Mouse (Mus musculus): ENCODE measurements at regions not wholly inside any gene's neighbourhood (a gene's known extent, or its start where the extent isn't known, plus 50 kb on each side); places are given as distances from the start of the nearest gene placed in this dataset.

GRCm38 (mm10) chr17:64991262-64991661, 155.4 kb upstream of the 4930583I09Rik start:
- Histone ChIP-seq H3K36me3 (replicated peaks) (no peaks in the 10 kb centered on the region), H3K27me3 (replicated peaks; ENCODE audit: low read depth, poor library complexity, severe bottlenecking) (no peaks in the 10 kb centered on the region), H3K9me3 (peaks cover 5% of the 10 kb centered on the region; the same call in 1 of the 2 replicates), H3K4me3 (no peak overlapping the region), H3K27ac (replicated peaks) (no peak overlapping the region), H3K4me1 (no peaks in the 10 kb centered on the region)
- 87% methylated on average over 3 of the region's 3 CpGs for WGBS
- no peak for DNase-seq (ENCODE audit: low spot score)

- WGBS, result 72% methylated on average over 14 of the region's 14 CpGs
- DNase-seq (ENCODE audit: low spot score), result no peak
- no peaks in the 10 kb centered on the region for H3K36me3 ChIP-seq (replicated peaks)
Observed at GRCm38 (mm10) chr17:64984276-64985011, 148.6 kb upstream of the 4930583I09Rik start.

GRCm38 (mm10) chr17:64983480-64983879, 147.6 kb upstream of the 4930583I09Rik start:
- H3K4me1 ChIP-seq, result no peaks in the 10 kb centered on the region; the same call in 1 of the 2 replicates
- H3K4me3 ChIP-seq, result no peak overlapping the region
- no peak overlapping the region for H3K27ac ChIP-seq (replicated peaks)
- DNase-seq (ENCODE audit: low spot score), result no peak
- H3K9me3 ChIP-seq, result no peaks in the 10 kb centered on the region
- 66% methylated on average over 2 of the region's 2 CpGs for WGBS
- no peaks in the 10 kb centered on the region for H3K36me3 ChIP-seq (replicated peaks)
- no peaks in the 10 kb centered on the region for H3K27me3 ChIP-seq (replicated peaks; ENCODE audit: low read depth, poor library complexity, severe bottlenecking)

More at GRCm38 (mm10) chr17:64984276-64985011, 148.6 kb upstream of the 4930583I09Rik start:
- Histone ChIP-seq H3K27me3 (replicated peaks; ENCODE audit: low read depth, poor library complexity, severe bottlenecking) (no peaks in the 10 kb centered on the region), H3K9me3 (no peaks in the 10 kb centered on the region), H3K4me1 (no peaks in the 10 kb centered on the region; the same call in 1 of the 2 replicates), H3K4me3 (no peak overlapping the region), H3K27ac (replicated peaks) (no peak overlapping the region)

- 84% methylated on average over 4 of the region's 4 CpGs for WGBS
- no peaks in the 10 kb centered on the region for H3K4me1 ChIP-seq
- no peaks in the 10 kb centered on the region for H3K9me3 ChIP-seq
- H3K4me3 ChIP-seq, result no peak overlapping the region
- no peaks in the 10 kb centered on the region for H3K27me3 ChIP-seq (replicated peaks; ENCODE audit: low read depth, poor library complexity, severe bottlenecking)
- no peak for DNase-seq (ENCODE audit: low spot score)
- H3K27ac ChIP-seq (replicated peaks), result no peak overlapping the region
- H3K36me3 ChIP-seq (replicated peaks), result no peaks in the 10 kb centered on the region
Observed at GRCm38 (mm10) chr17:64964153-64964552, 128.3 kb upstream of the 4930583I09Rik start.

DNA sequence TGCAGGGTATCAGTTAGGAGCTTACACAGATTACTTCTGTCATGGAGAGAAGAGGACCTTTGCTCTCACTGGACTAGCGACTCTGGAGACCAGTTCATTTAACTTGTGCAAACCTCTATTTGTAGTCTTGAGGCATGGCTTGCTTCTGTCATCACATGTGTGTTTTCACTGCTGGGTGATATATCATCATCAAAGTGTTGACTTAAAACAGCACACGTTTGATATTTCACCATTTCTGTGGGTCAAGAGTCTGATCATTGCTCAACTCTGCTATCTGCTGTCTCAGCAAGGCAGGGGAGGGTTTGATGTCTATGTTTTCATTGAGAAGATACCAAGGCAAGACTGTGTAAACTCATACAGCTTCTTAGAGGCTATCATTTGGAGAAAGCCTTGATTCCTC, 126.0 kb upstream of the 4930583I09Rik start:
- no peak for DNase-seq (ENCODE audit: low spot score)
- Histone ChIP-seq H3K4me3 (no peak overlapping the region), H3K9me3 (no peaks in the 10 kb centered on the region), H3K27ac (replicated peaks) (no peak overlapping the region), H3K36me3 (replicated peaks) (no peaks in the 10 kb centered on the region), H3K27me3 (replicated peaks; ENCODE audit: low read depth, poor library complexity, severe bottlenecking) (no peaks in the 10 kb centered on the region), H3K4me1 (no peaks in the 10 kb centered on the region)
- 84% methylated on average over 2 of the region's 2 CpGs for WGBS

- H3K27me3 ChIP-seq (replicated peaks; ENCODE audit: low read depth, poor library complexity, severe bottlenecking), result no peaks in the 10 kb centered on the region
- H3K4me3 ChIP-seq, result no peak overlapping the region
- H3K27ac ChIP-seq (replicated peaks), result no peak overlapping the region
- 74% methylated on average over 9 of the region's 9 CpGs for whole genome bisulfite sequencing
- H3K4me1 ChIP-seq, result no peaks in the 10 kb centered on the region
- no peaks in the 10 kb centered on the region for H3K36me3 ChIP-seq (replicated peaks)
- no peaks in the 10 kb centered on the region for H3K9me3 ChIP-seq
- DNase-seq (ENCODE audit: low spot score), result no peak
Observed at GRCm38 (mm10) chr17:64957495-64957894, 121.6 kb upstream of the 4930583I09Rik start.

DNA sequence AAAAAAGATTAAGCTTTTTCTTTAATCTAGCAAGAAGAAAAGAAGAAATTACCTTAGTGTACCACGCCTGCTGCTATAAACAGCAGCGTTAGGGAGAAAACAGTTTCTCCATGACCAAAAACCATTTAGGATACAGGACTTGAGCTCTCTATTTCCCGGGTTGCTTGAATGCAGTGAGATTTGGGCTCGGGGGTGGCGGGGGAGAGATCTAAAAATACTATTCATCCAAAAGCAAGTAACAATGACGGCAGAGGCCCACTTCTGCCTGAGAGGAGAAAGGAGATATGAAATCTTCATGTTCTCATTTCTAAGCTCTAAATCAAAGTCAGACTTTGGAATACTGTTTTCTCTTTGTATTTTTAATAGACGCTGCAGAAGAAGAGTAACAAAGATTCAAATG, 120.6 kb upstream of the 4930583I09Rik start:
- WGBS, result 88% methylated on average over 7 of the region's 7 CpGs
- no peaks in the 10 kb centered on the region for H3K9me3 ChIP-seq
- DNase-seq (ENCODE audit: low spot score), result no peak

GRCm38 (mm10) chr17:64953275-64953674, 117.4 kb upstream of the 4930583I09Rik start:
- no peaks in the 10 kb centered on the region for H3K4me1 ChIP-seq
- H3K27me3 ChIP-seq (replicated peaks; ENCODE audit: low read depth, poor library complexity, severe bottlenecking), result no peaks in the 10 kb centered on the region
- no peaks in the 10 kb centered on the region for H3K36me3 ChIP-seq (replicated peaks)
- 97% methylated on average over 7 of the region's 7 CpGs for WGBS
- no peak for DNase-seq (ENCODE audit: low spot score)
- H3K27ac ChIP-seq (replicated peaks), result no peak overlapping the region
- H3K9me3 ChIP-seq, result no peaks in the 10 kb centered on the region
- H3K4me3 ChIP-seq, result no peak overlapping the region

More for the DNA sequence above, 120.6 kb upstream of the 4930583I09Rik start:
- no peak overlapping the region for H3K27ac ChIP-seq (replicated peaks)
- H3K36me3 ChIP-seq (replicated peaks), result no peaks in the 10 kb centered on the region
- no peaks in the 10 kb centered on the region for H3K27me3 ChIP-seq (replicated peaks; ENCODE audit: low read depth, poor library complexity, severe bottlenecking)
- no peaks in the 10 kb centered on the region for H3K4me1 ChIP-seq
- H3K4me3 ChIP-seq, result no peak overlapping the region

- H3K4me3 ChIP-seq, result no peak overlapping the region
- 93% methylated on average over 1 of the region's 1 CpGs for WGBS
- no peaks in the 10 kb centered on the region for H3K36me3 ChIP-seq (replicated peaks)
- no peaks in the 10 kb centered on the region for H3K9me3 ChIP-seq
- DNase-seq (ENCODE audit: low spot score), result no peak
- no peaks in the 10 kb centered on the region for H3K27me3 ChIP-seq (replicated peaks; ENCODE audit: low read depth, poor library complexity, severe bottlenecking)
- no peaks in the 10 kb centered on the region for H3K4me1 ChIP-seq
- no peak overlapping the region for H3K27ac ChIP-seq (replicated peaks)
Observed at GRCm38 (mm10) chr17:64951625-64951940, 115.7 kb upstream of the 4930583I09Rik start.

- DNase-seq (ENCODE audit: low spot score), result no peak
- Histone ChIP-seq H3K27me3 (replicated peaks; ENCODE audit: low read depth, poor library complexity, severe bottlenecking) (no peaks in the 10 kb centered on the region), H3K9me3 (no peaks in the 10 kb centered on the region), H3K27ac (replicated peaks) (no peak overlapping the region), H3K4me1 (no peaks in the 10 kb centered on the region), H3K36me3 (replicated peaks) (no peaks in the 10 kb centered on the region), H3K4me3 (no peak overlapping the region)
- 75% methylated on average over 6 of the region's 6 CpGs for WGBS
Observed at GRCm38 (mm10) chr17:64950802-64951624, 115.1 kb upstream of the 4930583I09Rik start.

DNA sequence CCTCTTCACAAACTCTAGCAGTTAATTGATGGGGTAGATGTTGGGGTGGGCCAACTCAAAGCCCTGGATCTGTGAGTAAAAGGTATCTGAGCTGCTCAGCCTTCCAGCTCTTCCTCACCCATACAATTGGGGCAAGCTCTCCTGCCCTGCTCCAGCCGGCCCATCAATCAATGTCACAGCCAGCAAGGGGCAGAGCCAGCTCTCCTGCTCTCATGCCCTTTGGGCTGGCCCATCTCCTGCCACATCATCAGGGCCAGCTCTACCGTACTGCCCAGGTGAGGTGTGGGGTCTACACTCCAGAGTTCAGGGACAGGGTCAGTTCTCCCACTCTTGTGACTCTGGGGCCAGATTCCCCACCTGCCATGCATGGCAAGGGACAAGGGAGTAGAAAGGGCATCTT, 107.3 kb upstream of the 4930583I09Rik start:
- H3K27ac ChIP-seq (replicated peaks), result no peak overlapping the region
- H3K4me1 ChIP-seq, result no peaks in the 10 kb centered on the region
- no peaks in the 10 kb centered on the region for H3K36me3 ChIP-seq (replicated peaks)
- WGBS, result 86% methylated on average over 2 of the region's 2 CpGs
- no peak for DNase-seq (ENCODE audit: low spot score)
- H3K4me3 ChIP-seq, result no peak overlapping the region
- H3K9me3 ChIP-seq, result no peaks in the 10 kb centered on the region
- no peaks in the 10 kb centered on the region for H3K27me3 ChIP-seq (replicated peaks; ENCODE audit: low read depth, poor library complexity, severe bottlenecking)

DNA sequence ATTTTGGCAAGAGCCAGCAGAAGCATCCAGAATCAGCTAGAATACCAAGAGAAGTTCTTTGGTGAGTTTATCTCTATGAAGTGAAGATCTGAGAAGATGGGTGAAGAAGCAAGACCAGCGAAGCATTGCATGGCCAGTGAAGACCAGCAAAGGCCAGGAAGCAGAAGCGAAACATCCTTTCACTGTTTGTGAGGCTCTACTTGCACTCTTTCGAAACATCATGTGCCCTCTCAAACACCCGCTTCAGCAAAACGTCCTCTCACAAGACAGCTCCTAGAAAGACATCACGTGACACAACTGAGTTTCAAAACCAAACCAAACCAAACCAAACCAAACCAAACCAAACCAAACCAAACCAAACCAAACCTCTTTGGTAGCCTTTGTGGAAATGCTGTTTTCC, 105.7 kb upstream of the 4930583I09Rik start:
- Histone ChIP-seq H3K4me3 (no peak overlapping the region), H3K27me3 (replicated peaks; ENCODE audit: low read depth, poor library complexity, severe bottlenecking) (no peaks in the 10 kb centered on the region), H3K36me3 (replicated peaks) (no peaks in the 10 kb centered on the region), H3K9me3 (no peaks in the 10 kb centered on the region), H3K27ac (replicated peaks) (no peak overlapping the region), H3K4me1 (peaks cover 8% of the 10 kb centered on the region)
- WGBS, result 94% methylated on average over 6 of the region's 6 CpGs
- no peak for DNase-seq (ENCODE audit: low spot score)

- Histone ChIP-seq H3K4me1 (peaks cover 9% of the 10 kb centered on the region), H3K36me3 (replicated peaks) (no peaks in the 10 kb centered on the region), H3K9me3 (no peaks in the 10 kb centered on the region), H3K4me3 (no peak overlapping the region), H3K27ac (replicated peaks) (no peak overlapping the region), H3K27me3 (replicated peaks; ENCODE audit: low read depth, poor library complexity, severe bottlenecking) (no peaks in the 10 kb centered on the region)
- DNase-seq (ENCODE audit: low spot score), result no peak
- WGBS, result 70% methylated on average over 4 of the region's 4 CpGs
Observed at GRCm38 (mm10) chr17:64935683-64936082, 99.8 kb upstream of the 4930583I09Rik start.
